Mouse (Mus musculus) gastrocnemius, postnatal 36 days (tissue): ENCODE results near the gene Ttc9c. TPM values are rescaled to one million over a fixed set of nuclear protein-coding genes. Genes with fewer than 3 reads are reported as not detected.
"Not testable (repeated sequence)": the region's sequence is repeated elsewhere in the genome, so short reads cannot be mapped to it uniquely, and the experiment has no call there.

Experiments used
- DNase-seq, 2 experiments: peaks; one replicate each; pipeline ENCODE4 v3.0.0; 2022
- intact Hi-C: fragments of 180-260 bp; cut with DNase I; formaldehyde crosslinking; loops from one replicate; pipeline ENCODE4 v1.15.1; 2025
- long read RNA-seq, 2 experiments: library from polyadenylated mRNA; stranded (forward); transcript quantifications; one replicate each; pipeline ENCODE4 v2.0.0; 2021
- total RNA-seq, 2 experiments: library from RNA; stranded (reverse); gene quantifications; 2 replicates each; pipeline ENCODE4 v1.2.3; 2021

The Ttc9c gene
- total RNA-seq = 1 to 10 TPM; 9.2 TPM
- long read RNA-seq, experiment 1, transcript Ttc9c-202 (4 exons, 3,509 nt) = major isoform, 5 of 9 reads
- long read RNA-seq, experiment 1, partial matches to known transcripts = 0 of 9 reads
- long read RNA-seq, experiment 1, other reads (novel, unspliced or antisense) = 2 of 9 reads
- long read RNA-seq, experiment 2, transcript Ttc9c-201 (3 exons, 1,585 nt) = major isoform, 5 of 7 reads
- long read RNA-seq, experiment 2, partial matches to known transcripts = 2 of 7 reads
- long read RNA-seq, experiment 2, other reads (novel, unspliced or antisense) = 0 of 7 reads

DNA sequence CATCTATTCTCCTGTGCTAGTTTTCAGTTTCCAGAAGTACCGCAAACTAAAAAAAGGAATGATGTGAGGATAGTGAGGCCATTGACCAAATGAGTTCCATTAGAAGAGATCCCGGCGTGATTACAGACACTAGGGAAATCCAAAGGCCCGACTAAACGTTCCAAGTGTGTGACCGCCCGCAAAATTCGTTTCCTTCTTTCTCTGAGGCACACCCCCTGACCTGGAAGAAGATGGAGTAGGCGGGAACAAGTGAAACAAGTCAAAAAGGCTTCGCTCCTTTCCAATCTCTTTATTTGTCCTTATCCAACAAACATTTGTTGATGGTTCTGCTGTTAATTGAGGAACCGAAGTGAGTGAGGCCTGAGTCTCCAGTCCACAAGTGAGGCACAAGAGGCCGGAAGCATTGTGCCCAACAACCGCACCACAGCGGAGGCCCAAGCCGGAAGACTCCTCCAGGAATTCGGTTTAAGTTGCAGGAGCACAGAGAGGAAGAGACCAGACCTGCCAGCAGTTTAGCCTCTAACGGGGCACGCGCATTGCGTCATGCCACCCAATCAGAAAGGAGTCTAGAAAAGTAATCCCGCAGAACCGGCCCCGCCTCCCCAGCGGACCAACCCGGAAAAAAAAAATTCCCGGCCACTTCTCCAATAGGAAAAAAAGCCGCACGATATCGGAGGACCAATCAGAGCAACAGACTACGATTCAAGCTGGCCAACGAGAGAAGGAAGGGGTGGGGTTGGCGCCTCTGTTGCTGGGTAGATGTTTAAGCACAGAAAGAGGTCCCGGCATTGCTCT, at the start of gene Ttc9c:
Ttc9c (minus strand) TSS at position 533 of the 795 bp plus-strand sequence.
- intact Hi-C loops = no loop called here

GRCm38 (mm10) chr19:8864265-8864664, 45.1 kb upstream of the Ttc9c start:
- intact Hi-C loops = no loop called here
- no peak for DNase-seq

More for the DNA sequence above, at the start of gene Ttc9c:
- DNase-seq = peak; percentile 89 to 91

DNA sequence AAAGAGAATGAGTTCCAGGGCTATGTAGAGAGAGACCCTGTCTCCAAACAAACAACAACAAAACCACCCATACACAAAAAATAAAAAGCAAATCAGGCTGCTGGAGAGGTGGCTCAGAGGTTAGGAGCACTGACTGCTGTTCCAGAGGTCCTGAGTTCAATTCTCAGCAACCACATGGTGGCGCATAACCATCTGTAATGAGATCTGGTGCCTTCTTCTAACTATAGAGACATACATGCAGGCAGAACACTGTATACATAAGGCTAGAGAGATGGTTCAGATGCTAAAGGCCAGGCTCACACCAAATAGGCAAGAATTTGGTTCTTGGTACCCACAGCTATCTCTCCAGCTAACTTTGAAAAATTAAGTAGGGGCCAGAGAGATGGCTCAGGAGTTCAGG, 39.9 kb upstream of the Ttc9c start:
- DNase-seq = no peak
- intact Hi-C loops = loop anchor here (5.0 kb wide), 1 partner anchor 248 kb away; no protein-coding TSS in a partner anchor

GRCm38 (mm10) chr19:8857689-8858088, 38.6 kb upstream of the Ttc9c start:
- peak in 1 of 2 experiments; percentile 42 for DNase-seq
- intact Hi-C loops = loop anchor here (5.0 kb wide), 1 partner anchor 250 kb away; no protein-coding TSS in a partner anchor

GRCm38 (mm10) chr19:8853117-8853516, 34.0 kb upstream of the Ttc9c start:
- intact Hi-C loops = no loop called here

GRCm38 (mm10) chr19:8852236-8852928, 33.2 kb upstream of the Ttc9c start:
- intact Hi-C loops = no loop called here
- DNase-seq = peak; percentile 61 to 69

More at GRCm38 (mm10) chr19:8853117-8853516, 34.0 kb upstream of the Ttc9c start:
- no peak for DNase-seq

DNA sequence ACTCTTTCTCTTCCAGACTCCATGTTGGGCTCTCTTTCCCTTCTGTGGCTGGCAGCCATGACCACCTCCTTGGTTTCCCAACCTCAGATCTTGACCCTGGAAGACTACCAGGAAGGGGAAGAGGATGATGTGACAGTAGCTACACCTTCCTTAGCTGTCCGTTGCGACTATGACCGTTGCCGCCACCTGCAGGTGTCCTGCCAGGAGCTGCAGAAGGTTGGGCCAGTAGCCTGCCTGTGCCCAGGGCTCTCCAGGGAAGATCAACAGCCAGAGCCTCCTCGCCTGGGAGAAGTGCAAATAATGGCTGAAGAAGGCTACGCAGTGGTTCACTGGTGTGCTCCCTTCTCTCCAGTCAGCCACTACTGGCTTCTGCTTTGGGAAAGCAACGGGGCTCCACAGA, 32.5 kb upstream of the Ttc9c start:
- intact Hi-C loops = no loop called here
- no peak for DNase-seq

DNA sequence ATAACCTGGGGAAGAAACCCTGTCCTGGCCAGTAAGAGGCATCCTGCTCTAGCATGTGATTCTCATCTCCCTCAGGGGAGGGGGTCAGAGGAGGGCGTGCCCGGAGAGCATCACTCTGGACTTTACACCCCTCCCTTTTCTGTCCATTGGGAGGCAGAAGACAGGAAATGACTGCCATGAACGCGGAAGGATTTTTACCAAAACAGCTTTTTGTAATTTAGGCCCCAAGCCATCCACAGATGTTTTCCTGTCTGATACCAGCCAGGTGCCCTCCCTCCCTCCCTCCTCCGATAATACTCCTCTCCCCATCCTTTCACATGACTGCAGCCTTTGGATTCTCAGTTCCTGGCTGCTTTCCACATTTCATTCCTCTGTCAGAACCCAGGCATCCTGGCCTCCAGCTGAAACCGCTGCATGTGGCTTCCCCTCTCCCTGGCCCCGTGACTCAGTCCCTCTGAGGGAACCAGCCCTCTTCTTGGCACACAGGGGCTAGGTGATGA, 31.3 kb upstream of the Ttc9c start, which contains the start of gene Lrrn4cl:
Lrrn4cl (plus strand) TSS at position 367 of the 500 bp plus-strand sequence.
- intact Hi-C loops = no loop called here
- DNase-seq = peak; percentile 53 to 63

- no peak for DNase-seq
- intact Hi-C loops = loop anchor here (5.0 kb wide), 1 partner anchor 254 kb away; no protein-coding TSS in a partner anchor
These were observed 29.2 kb upstream of the Ttc9c start for GRCm38 (mm10) chr19:8848356-8848755.

DNA sequence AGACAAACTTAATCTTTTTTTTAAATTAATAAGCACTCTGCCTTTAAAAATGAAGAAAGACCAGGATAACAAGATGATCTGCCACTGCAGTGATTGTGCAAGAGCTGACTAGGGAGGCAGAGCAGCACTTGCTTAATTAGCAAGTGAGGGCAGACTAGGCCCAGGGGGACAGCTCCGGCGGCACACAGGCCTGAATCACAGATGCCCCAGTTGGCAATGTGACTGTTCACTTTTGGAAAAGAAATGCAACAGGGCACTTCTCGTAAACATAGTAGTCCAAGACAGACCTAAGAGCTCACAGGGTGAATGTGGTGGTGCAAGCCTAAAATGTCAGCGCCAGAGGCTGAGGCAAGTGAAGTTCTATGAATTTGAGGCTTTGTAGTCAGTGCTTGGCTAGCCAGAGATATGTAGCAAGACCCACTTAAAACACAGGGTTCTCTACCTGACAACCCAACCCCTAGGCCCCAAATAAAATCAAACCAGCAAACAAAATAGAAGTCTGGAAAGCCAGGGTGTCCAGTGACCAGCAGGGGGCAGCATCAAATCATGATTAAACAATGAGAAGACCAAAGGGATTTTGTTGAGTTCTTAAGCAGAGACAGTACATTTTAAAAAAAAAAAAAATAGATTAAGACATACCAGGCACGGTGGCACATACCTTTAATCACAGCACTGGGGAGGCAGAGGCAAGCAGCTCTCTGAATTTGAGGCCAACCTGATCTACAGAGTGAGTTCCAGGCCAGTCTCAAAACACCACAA, 25.4 kb upstream of the Ttc9c start:
- DNase-seq = peak; percentile 59 to 82
- intact Hi-C loops = loop anchor here (5.0 kb wide), 2 partner anchors 48 to 258 kb away; partner anchors contain the start of gene Ints5

- intact Hi-C loops = loop anchor here (5.0 kb wide), 1 partner anchor 49 kb away; the partner anchor contains the start of gene Ints5
- no peak for DNase-seq
These were observed 23.8 kb upstream of the Ttc9c start for GRCm38 (mm10) chr19:8842961-8843360.

DNA sequence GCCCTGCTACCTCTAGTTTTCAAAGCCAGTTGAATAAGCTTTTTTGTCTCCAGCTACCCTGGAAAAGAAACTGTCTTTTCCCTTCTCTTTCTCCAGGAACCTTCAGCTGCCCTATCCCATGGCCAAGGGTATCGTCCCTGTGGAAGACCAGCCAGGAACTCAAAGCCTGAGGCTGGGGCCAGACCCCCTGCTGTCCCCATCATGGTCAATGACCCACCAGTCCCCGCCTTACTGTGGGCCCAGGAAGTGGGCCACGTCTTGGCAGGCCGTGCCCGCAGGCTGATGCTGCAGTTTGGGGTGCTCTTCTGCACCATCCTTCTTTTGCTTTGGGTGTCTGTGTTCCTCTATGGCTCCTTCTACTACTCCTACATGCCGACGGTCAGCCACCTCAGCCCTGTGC, 21.9 kb upstream of the Ttc9c start:
- intact Hi-C loops = loop anchor here (5.0 kb wide), 1 partner anchor 51 kb away; the partner anchor contains the start of gene Ints5
- DNase-seq = no peak

DNA sequence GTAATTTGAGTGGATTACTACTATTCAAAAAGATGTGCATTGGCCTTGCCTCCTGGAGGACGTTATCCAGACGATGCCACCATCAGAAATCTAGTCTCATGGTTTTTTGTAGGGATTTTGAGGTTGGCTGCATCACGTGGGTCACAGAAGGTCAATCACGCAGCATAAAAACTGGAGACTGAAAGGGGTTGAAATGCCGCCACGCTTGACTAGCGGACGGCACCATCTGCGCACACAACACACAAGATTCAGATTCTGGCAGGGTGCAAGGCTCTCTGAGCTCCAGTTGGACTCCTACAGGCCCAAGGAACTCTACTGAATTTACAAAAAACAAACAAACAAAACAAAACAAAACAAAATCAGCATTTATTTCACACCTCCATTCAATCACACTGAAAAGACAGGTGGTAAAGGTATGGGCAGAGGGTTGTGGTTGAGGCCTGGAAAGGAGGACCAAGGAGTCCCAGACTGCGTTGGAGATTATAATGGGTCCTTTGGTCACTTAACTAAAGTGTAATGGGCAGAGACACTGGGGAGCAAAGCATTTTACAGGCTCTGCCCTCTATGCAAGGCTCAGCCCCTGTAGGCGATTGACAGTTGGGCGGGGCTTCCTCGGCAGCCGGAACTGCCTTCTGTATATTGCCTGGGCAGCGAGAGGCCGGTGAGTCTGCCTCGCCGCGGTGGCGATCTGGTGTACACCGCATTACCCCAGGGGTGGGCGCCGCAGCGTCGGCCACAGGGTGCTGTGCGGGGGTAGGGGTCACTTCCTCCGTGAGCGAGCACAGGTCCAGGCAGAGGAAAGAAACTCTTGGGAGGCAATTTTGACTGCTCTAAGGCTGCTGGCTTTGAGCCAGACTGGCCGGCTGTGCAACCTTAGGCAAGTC, 21.0 kb upstream of the Ttc9c start:
- DNase-seq = peak; percentile 64 to 65
- intact Hi-C loops = loop anchor here (5.0 kb wide), 1 partner anchor 52 kb away; the partner anchor contains the start of gene Ints5

DNA sequence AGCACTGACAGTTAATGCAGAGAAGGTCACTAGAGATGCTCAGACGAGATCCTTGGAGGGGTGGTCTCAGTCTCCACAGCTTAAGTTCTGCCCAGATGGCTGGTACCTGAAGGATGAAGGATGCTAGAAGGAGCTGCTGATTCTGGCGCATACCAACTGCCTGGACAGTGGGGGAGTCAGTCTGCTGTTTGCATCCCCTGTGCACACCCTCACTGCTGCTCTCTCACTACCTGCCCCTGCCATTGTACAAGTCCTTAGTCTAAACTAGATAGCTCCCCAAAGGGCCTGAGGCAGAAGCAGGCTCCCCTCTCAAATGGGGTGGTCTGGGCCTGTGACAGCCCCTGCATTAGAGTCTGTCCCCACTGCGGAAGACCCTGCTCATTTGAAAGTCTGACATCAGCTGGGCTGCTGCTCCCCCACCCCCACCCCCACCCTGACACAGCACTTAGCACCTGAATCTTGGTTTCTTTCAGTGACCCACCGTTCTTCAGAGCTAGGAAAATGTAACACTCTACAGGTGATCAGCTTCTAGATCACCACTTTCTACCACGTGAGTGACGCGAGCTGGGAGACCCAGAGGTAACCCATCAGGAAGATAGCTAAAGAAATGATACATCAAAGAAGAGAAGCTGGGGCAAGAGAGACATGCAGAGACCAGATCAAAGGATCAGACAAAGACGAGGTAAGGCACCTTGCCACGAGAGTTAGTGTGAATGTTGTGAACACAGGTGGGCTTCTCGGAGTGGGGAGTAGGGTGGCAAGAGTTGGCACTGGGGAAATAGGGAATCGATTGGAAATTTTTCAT, 20.2 kb upstream of the Ttc9c start, which contains the start of gene Gng3:
Gng3 (minus strand) TSS at position 92 of the 805 bp plus-strand sequence.
- intact Hi-C loops = no loop called here
- DNase-seq = no peak

DNA sequence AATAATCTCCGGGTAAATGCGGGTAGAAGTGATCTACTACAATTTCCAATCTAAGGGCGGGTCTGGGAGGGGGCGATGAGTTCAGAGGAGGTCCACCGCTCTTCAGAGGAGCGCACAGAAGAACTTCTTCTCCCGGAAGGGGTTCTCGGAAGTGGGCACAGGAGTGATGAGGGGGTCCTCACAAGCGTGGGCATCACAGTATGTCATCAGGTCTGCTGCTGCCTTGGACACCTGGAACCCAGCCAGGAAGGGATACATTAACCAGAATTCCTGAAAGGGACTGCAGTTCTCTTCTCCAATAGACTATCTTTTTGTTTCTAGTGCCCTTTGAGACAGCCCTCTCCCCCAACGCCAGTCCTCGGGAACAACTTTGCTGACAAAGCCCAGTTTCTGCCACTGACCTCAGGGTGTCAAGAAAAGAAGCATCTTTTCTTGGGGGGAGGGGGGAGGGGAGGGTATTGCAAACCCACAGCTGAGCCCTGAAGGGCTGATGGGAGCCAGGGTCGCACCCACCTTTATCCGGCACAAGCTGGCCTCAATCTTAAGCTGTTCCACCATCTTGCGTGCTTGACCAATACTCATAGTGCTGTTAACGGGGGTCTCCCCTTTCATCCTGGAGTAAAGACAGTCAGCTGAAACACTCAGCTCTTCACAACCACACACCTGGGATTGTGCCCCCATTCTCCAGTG, 19.1 kb upstream of the Ttc9c start:
- intact Hi-C loops = no loop called here
- DNase-seq = no peak

GRCm38 (mm10) chr19:8837251-8837791, 18.2 kb upstream of the Ttc9c start, which contains the start of gene Bscl2:
TSS of gene Bscl2 (plus strand) at chr19:8837467.
- intact Hi-C loops = no loop called here
- peak; percentile 68 to 83 for DNase-seq

DNA sequence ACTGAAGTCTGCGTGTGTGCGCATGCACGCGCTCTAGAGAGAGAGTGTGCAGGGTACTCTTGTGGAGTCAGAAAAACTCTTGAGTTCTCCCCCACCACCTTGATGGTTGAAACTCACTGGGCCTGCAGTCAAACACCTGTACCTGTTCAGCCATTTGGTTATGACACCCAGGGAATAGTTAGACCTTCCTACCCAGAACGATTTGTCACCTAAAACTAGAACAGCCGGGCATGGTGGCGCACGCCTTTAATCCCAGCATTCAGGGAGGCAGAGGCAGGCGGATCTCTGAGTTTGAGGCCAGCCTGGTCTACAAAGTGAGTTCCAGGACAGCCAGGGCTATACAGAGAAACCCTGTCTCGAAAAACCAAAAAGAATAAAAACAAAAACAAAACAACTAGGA, 17.2 kb upstream of the Ttc9c start:
- DNase-seq, intact Hi-C loops: not testable (repeated sequence)
